Mouse (Mus musculus): Measurements from ENCODE around the gene Trim62.

- TF ChIP-seq POLR2A (IDR thresholded peaks at IDR 0.05; ENCODE audit: extremely low read depth, insufficient read depth, low read length) = no peak
- no peak for TF ChIP-seq CTCF (IDR thresholded peaks at IDR 0.05; ENCODE audit: low read depth, low read length)
Measured at GRCm38 (mm10) chr4:128919106-128919505, 35.7 kb downstream of the Trim62 start.

Data from liver, adult 2 months (tissue).